Mouse (Mus musculus) right cerebral cortex, postnatal 25 days (tissue): ENCODE data around the gene Slc8a2.
A peak's percentile ranks its signal among the peaks of the same experiment; 100 is the strongest.

ENCODE experiments used
- DNase-seq: peaks from one replicate; pipeline ENCODE4 v3.0.0; 2022

Gene Slc8a2

DNA sequence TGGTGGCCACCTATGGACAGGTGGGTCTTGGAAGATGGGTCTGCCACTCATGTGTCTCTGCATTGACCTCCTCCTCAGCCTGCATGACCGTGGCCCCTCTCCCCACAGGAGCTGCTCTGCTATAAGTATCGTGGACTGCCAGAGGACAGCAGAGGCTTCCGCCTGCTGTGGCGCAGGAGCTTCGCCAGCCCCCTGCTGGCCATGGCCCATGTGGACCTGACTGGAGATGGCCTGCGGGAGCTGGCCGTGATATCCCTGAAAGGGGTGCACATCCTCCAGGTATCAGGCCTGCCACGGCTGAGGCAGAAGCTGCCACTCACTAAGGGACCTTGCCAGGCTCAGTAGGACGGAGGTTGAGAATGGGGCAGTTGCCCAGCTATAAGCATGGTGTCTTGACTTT, 3.8 kb upstream of the Slc8a2 start:
- DNase-seq: no peak

DNA sequence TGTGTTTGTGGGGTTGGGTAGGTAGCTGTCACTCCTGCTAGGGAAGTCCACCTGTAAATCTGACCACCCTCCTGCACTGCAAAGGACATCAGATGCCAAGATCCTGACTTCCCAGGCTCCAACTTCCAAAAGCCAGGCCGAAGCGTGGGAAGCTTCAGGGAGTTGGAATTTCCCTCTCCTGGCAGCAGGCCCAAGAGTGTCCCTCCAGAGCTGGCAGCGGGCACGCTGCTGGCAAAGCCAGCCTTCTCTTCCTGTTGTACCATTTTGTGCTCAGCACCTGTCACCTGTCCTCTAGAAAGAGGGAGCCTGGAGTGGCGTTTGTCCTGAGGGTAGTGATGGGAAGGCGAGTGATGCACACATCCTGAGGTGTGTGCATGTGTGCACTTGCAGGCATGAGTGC, 1.3 kb upstream of the Slc8a2 start:
- DNase-seq: no peak

- DNase-seq: no peak
Observed at GRCm38 (mm10) chr7:16128899-16129298, 727 bp upstream of the Slc8a2 start.

- peak; percentile 69 for DNase-seq
Observed at GRCm38 (mm10) chr7:16129846-16130691, 443 bp downstream of the Slc8a2 start.

GRCm38 (mm10) chr7:16130956-16131634, 1.5 kb downstream of the Slc8a2 start:
- DNase-seq: no peak

DNA sequence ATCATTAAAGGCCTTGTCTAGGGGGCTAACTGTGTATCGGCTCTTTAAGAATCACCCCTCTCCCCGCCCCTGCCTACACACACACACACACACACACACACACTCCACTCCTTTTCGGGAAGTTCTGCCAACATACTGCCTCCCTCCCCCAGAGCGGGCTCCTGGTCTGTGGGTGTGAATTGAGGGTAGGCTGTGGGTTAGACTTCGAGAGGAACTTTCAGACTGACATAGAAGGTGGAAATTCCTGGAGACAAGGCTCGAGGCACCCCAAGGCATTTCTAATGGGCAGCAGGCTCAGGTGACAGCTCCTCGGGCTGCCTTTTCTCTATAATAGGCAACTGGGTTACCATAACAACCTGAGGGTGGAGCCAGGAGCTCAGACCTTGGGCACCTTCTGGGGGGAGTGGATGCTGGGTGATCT, 2.5 kb downstream of the Slc8a2 start:
- DNase-seq: no peak

DNA sequence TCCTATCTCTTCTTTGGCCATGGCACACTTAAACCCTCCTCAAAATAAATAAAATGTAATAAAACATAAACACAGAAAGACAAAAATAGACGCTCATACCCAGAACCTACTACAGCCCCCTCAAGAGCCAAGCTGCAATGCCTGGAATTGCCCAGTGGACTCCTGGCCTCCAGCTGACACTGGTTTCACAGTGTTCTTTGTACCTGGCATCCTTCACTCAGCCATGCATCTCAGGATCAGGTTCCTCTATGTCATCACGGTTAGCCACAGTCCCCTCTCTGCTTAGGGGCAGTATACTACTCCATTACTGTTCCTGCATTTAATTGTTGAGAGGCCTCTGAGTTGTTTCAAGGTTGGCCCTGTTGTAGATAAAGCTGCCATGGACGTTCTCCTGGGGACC, 3.3 kb downstream of the Slc8a2 start:
- DNase-seq: no peak

DNA sequence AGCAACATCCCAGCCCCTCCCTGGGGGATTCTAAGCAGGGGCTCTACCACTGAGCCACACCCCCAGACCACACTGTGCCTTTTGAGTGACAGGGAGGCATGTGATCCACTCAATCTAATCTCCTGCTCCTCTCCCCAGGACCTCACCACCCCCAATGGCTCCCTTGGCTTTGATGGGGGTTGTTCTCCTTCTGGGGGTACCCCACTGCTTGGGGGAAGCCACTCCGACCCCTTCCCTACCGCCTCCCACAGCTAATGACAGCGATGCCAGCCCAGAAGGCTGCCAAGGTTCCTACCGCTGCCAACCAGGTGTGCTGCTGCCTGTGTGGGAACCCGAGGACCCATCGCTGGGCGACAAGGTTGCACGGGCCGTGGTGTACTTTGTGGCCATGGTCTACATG, 4.1 kb downstream of the Slc8a2 start:
- no peak for DNase-seq

GRCm38 (mm10) chr7:16134951-16135392, 5.3 kb downstream of the Slc8a2 start:
- DNase-seq: no peak

- DNase-seq: peak; percentile 78
Observed at GRCm38 (mm10) chr7:16146489-16147410, 17.1 kb downstream of the Slc8a2 start.

DNA sequence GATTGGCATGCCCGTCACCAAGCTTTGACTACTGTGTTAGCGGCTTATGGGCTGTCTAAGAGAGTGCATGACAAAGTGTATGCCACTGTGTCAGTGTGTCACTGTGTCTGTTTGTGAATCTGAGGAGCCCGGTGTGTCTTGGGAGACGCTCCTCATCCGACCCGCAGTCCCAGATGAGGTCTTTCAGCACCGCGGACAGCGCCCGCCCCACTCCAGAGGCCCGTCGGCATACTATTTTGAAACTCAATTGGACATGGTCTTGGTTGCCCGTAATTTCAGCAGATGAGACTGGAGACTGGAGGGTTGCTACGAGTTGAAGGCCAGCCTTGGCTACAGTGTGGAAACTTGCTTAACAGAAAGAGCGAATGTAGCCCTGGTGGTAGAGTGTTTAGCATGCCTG, 18.0 kb downstream of the Slc8a2 start:
- DNase-seq: no peak

- DNase-seq: peak; percentile 84
Observed at GRCm38 (mm10) chr7:16149241-16149640, 19.6 kb downstream of the Slc8a2 start.

DNA sequence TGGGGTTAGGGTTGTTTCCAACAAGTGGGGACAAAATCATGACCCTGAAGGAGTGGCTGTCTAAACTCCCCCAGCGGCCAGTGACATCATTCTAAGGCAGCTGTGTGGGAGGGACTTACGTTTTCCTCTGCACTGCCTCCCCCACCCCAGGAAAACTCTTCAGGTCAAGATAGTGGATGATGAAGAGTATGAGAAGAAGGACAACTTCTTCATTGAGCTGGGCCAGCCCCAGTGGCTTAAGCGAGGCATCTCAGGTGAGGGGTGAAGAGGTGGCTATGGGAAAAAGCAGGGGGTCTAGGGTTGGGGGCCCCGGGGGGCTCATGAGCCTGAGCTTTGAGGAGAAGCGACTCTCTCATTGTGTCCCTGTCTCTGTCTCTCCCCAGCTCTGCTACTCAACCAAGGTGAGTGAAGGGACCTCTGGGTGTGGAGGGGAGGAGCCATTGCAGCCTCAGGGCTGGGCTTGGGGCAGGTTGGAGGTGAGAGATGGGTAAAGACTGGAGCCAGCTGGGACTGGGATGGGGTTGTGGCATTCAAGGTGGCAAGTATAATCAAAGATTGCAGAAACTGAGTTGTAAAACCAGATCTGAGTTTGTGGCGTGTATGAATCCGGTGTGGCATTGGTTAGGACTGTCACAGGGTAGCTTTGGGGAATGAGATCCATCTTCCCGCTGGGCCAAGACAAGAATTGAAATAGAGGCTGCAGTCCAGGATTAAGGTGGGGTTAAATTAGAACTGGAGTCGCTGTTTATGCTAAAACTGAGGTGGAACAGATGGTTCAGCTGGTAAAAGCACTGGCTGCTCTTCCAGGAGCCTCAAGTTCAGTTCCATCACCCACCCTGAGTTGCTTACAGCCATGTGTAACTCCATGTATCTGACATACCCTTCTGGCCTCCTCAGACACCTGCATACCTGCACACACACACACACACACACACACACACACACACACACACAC, 20.8 kb downstream of the Slc8a2 start:
- no peak for DNase-seq

- DNase-seq: peak; percentile 69
Observed at GRCm38 (mm10) chr7:16153522-16153921, 23.9 kb downstream of the Slc8a2 start.

DNA sequence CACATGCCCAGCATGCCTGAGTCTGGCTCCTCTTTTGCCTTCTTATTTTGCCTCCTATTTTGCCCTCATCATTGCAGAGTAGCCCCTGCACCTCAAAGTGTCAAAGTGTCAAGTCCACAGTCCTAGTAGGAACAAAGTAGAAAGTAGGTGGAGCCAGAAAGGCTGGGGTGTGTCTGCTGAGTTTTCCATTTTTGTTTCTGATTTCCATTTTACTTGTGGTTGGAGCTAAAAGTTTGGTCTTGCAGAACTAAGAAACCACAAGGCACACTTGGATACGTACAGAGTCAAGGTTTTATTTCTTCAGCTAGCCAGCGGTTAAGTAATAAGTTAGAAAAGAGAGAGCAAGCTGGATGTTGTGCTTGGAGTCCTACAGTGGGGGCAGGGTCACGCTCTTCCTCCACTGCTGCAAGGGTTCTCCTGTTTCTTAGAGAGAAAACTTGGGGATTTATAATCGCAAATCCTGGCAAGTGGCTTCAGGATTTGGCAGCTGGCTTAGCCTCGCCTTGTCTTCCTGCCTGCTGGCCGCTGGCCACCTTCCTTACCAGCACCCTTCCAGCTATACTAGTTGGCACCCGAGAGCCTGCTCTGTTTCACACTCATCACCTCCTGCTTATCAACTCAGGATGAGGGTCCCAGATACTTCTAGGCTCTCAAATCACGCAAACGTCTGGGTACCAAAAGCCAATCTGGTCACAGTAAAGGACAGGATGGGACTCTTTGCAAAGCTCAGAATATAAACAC, 25.7 kb downstream of the Slc8a2 start:
- no peak for DNase-seq

- no peak for DNase-seq
Observed at GRCm38 (mm10) chr7:16156105-16156714, 26.6 kb downstream of the Slc8a2 start.

GRCm38 (mm10) chr7:16158735-16159134, 29.1 kb downstream of the Slc8a2 start:
- no peak for DNase-seq

DNA sequence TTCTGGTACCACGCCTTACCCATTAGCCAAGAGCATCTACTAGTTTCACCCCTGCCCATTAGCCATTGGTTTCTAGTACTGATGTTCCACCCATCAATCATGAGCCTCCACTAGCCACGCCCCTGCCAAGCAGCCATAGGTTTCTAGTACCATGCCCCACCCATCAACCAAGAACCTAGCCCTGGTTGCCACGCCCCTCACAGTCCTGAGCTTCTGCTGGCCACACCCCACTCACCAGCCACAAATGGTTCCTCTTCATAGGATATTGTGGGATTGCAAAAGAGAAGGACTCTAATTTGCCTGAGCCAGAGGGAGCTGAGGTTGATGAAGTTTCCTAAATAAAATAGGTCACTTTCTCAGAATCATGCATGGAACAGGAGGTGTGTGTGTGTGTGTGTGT, 31.1 kb downstream of the Slc8a2 start:
- no peak for DNase-seq

DNA sequence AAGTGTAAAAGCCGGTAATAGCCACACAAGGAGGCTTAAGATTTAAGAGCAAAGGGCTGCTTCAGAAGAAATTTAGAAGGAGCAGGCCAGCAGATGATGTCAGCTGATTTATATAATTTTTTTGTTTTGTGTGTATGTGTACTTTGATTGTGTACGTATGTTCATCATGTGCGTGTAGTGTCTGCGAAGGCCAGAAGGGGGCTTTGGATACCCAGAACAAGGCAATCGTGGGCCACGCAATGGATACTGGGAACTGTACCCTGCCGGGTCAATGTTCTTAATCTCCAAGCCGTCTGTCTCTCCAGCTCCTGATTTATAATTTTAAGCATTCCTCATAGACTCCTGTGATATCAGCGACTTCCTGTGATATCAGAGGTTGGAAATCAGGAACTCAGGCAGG, 31.7 kb downstream of the Slc8a2 start:
- no peak for DNase-seq

- no peak for DNase-seq
Observed at GRCm38 (mm10) chr7:16162036-16162435, 32.4 kb downstream of the Slc8a2 start.

DNA sequence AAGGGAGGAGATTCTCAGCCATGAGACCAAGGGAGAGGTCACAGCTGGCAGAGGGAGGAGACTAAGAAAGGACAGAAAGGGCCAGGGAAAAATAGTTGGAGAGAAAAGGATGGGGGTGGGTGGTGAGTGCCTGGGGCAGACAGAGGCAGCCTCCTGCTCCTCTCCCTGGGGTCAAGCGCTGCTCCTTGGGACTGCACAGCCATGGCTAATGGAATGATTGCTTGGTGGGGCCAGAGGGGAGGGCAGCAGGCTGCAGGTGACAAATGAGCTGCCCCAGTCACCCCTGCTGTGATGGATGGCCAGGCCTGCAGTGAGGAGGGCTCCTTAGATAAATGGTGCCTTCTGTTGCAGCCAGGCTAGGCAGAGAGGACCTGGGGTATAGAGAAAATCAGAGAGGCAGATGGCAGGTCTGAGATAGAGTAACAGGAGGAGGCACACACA, 42.5 kb downstream of the Slc8a2 start:
- no peak for DNase-seq
